Mouse (Mus musculus) stomach, postnatal 0 days (tissue): ENCODE results near the gene Lrp1.

Experiments used
- CTCF ChIP-seq: IDR thresholded peaks from 2 replicates; pipeline ENCODE4 v1.5.1; 2016; ENCODE audit warnings: antibody characterized with exemption, low read depth, mild to moderate bottlenecking, moderate library complexity
- EP300 ChIP-seq: optimal IDR thresholded peaks from 2 replicates; pipeline ENCODE3; 2016; ENCODE audit warnings: antibody characterized with exemption

GRCm38 (mm10) chr10:127555703-127556102 lies 65.2 kb downstream of the Lrp1 start:
- TF ChIP-seq EP300 (no peak), CTCF (peak; percentile 76)
